Mouse (Mus musculus) WW6 (cell line): ENCODE measurements at regions not wholly inside any gene's neighbourhood (a gene's known extent, or its start where the extent isn't known, plus 50 kb on each side); places are given as distances from the start of the nearest gene placed in this dataset.
A peak's percentile ranks its signal among the peaks of the same experiment; 100 is the strongest.

Source experiments
- DNase-seq: peaks from one replicate; pipeline ENCODE4 v3.0.0-alpha.2; 2013; ENCODE audit warnings: low read depth, low spot score

GRCm38 (mm10) chr14:45714311-45714710 is 56.4 kb upstream of the Ddhd1 start:
- no peak for DNase-seq

- DNase-seq = no peak
Observed at GRCm38 (mm10) chr14:45714786-45715185, 56.8 kb upstream of the Ddhd1 start.

GRCm38 (mm10) chr14:45716100-45716499 is 58.2 kb upstream of the Ddhd1 start:
- no peak for DNase-seq

DNA sequence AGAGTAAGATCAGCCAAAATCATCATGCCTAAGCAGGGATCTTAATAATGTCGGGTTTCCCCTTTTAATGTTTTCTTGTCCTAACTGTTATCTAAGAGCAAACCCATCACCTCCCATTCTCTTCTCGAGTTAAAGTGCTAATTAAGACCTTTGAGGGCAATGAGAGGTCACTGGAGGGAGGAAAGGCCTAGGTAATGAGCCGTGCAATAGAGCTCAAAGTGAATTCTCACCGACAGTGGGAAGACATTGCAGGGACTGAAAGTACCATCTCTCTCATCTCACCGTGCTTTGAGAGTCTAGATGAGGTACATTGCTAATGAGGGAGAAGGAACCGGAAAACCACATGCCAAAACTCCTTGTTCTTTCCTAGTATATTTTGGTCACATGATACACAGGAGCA is 64.9 kb upstream of the Ddhd1 start:
- no peak for DNase-seq

- no peak for DNase-seq
Observed at GRCm38 (mm10) chr14:45724341-45724740, 66.4 kb upstream of the Ddhd1 start.

DNA sequence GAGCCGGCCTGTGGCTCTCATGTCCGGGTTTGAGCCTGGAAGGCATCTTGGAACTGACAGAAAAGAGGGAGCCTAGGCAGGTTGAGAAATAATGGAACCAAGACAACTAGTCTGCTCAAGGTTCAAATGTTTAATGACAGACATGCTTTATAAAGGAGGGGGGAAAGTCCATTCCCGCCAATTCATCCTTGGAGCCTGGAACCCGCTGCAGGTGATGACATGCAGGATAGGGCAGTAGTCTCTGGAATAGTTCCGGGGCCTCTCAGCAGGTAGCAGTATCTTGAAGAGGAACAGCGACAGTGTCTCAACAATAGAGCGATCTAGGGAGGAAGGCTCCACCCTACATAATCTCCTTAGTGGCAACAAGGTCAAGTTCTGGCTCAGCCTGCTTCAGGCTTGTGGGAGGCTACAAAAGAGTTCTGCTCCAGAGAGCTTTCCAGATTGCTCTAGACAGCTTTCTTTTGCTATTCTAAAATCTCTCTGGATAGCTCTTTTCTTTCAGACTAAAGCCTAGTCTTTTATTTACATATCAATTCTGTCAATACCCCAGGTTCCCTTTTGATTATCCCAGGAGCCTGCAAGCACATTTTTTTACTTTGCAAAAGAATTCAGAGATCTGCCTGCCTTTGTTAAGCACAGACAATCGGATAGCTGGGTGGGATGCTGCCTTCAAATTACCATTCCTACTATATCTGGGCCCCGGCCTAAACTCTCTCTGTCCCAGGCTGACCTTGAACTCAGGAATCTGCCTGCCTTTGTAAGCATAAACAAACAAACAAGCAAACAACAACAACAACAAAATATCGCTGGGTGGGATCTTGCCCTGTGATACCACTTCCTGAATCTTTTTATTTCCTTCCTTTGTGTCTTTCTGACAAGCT is 76.8 kb upstream of the Ddhd1 start:
- peak; percentile 13 for DNase-seq

DNA sequence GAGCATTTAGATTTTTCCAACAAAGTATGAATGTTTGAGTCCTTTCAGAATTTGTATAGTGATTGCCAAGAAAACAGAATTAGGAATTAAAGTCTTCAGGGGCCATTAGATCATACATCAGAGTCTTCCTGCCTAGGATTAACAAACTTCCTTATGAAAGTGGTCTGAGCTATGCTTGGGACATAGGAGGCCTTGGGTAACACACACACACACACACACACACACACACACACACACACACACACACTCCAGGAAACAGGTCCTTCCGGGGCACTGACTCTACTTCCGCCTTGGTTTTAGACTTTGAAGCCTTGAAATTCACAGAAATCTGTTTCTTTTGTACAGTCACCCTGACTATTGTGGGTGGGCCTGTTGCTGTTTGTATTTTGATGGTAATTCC is 80.0 kb upstream of the Ddhd1 start:
- DNase-seq = no peak

- DNase-seq = no peak
Observed at GRCm38 (mm10) chr14:45739638-45740037, 81.7 kb upstream of the Ddhd1 start.

DNA sequence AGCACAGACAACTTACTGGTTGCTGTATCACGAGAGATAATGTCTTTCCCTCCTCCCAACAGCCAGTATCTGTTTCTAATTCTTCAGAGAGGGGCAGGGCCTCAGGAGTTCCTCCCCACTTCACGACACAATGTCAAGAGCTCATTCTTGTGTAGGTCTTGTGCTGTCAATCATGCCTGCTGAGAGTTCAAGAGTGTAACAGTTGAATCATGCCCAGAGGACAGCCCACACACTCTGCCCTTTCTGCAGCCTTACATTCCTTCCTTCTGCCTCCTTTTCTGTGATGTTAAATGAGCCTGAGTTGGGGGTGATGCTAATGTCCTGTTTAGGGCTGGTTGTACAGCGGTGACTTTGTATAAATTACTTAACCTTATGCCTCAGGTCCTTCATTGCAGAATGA is 82.7 kb upstream of the Ddhd1 start:
- no peak for DNase-seq

- no peak for DNase-seq
Observed at GRCm38 (mm10) chr14:45746176-45746575, 88.2 kb upstream of the Ddhd1 start.

DNA sequence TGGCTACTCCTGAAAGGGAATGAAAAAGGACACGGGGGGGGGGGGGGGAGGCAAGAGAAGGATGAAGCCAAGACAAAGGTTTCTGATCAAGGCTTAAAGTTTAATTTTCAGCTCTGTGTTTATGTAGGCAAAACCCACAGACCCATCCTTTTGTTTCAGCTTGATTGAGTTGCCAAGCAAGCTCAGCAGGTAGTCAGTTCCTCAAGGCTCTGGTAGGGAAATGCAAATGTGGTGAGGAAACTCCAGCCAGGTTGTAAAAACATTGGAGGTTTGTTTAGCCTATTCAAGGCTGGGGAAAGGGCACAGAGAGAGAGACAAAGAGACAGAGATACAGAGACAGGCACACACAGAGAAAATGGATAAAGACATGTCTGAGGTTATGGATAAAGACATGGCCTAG is 99.4 kb upstream of the Ddhd1 start:
- no peak for DNase-seq

GRCm38 (mm10) chr14:45760890-45761680 is 103.1 kb upstream of the Ddhd1 start:
- DNase-seq = no peak

DNA sequence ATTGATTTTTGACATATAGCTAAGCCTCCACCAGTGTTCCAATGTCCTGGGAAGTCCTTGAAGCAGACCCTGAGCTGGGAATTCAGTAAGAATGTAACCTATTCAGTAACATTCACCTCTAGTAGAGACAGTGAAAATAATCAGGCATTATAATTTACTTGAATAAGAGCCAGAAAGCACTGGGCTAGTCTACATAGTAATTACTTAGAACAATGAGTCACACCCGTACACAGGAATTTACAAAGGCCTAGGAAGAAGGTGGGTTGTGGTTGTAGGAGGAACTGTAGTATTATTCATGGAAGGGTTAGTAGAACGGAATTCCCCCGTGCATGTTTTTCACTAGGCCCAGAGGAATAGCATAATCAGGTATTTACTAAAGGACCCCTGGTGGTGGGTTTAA is 106.3 kb upstream of the Ddhd1 start:
- DNase-seq = no peak

DNA sequence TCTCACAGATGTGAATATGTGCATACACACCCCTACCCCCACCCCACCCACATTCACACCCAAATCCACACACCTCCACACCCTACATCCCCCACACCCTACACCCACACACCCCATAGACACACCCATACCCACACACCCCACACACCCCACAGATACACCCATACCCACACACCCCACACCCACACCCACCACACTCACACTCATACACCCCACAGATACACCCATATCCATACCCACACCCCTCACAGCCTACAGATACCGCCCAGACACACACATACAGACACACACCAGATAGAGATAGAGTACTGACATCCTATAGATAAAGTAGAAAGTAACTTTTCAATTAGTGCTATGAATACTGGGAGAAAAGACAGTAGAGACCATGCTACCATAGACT is 108.6 kb upstream of the Ddhd1 start:
- no peak for DNase-seq

DNA sequence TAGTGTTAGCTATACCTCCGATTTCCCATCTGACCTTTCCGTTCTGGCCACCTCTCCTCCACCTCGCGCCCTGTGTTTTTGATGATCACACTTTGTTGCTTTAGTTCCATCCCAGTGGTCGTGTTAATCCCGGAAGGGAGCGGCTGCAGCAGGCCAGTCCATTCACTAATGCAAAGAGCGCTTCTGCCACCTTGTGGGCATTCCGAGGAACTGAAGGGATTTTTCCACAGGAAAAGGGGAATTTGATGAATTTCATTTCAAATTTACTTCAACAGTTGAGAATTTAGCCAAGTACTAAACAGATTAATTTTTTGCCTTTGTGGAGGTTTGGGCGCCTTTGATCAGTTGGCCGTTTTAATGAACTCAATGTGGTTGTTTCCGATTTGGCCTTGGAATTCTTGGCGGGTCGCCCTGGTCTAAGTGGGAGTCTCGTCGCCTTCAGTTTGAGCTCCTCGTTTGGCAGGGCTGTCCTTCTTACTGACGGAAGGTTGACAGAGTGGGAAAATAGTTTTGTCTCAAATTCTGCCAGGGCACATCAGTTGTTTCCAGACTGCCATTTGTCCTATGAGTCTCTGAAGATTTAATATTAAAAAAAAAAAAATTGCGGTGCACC is 114.8 kb upstream of the Ddhd1 start:
- peak; percentile 20 for DNase-seq

- no peak for DNase-seq
Observed at GRCm38 (mm10) chr14:45773326-45773725, 115.4 kb upstream of the Ddhd1 start.

GRCm38 (mm10) chr14:45781850-45782249 is 123.9 kb upstream of the Ddhd1 start:
- DNase-seq = no peak

- no peak for DNase-seq
Observed at GRCm38 (mm10) chr14:45794980-45795379, 137.0 kb upstream of the Ddhd1 start.

GRCm38 (mm10) chr14:45796665-45797319 is 138.8 kb upstream of the Ddhd1 start:
- no peak for DNase-seq

GRCm38 (mm10) chr14:45797320-45797696 is 139.4 kb upstream of the Ddhd1 start:
- no peak for DNase-seq

GRCm38 (mm10) chr14:45799286-45799685 is 141.3 kb upstream of the Ddhd1 start:
- no peak for DNase-seq

GRCm38 (mm10) chr14:45805950-45806349 is 148.0 kb upstream of the Ddhd1 start:
- no peak for DNase-seq
